Mouse (Mus musculus) thymus, adult 2 months (tissue): Measurements from ENCODE around the gene Gnaz.

Experiments used
- CTCF ChIP-seq: fragments of 200-500 bp; IDR thresholded peaks from 2 replicates; pipeline ENCODE4 v1.5.1; 2012; ENCODE audit warnings: mild to moderate bottlenecking, control low read depth, low read length, moderate library complexity, borderline replicate concordance; ENCODE audit not compliant: control insufficient read depth, poor library complexity, insufficient read depth; ENCODE audit errors: extremely low read depth
- POLR2A ChIP-seq: fragments of 200-500 bp; IDR thresholded peaks from 2 replicates; pipeline ENCODE4 v1.6.1; 2012; ENCODE audit warnings: mild to moderate bottlenecking, low read length, control low read depth, moderate library complexity; ENCODE audit not compliant: control insufficient read depth, poor library complexity, insufficient read depth; ENCODE audit errors: extremely low read depth

GRCm38 (mm10) chr10:74929578-74929977, 37.4 kb upstream of the Gnaz start:
- peak; percentile 39; the same call in 1 of the 2 replicates for TF ChIP-seq CTCF
- no peak for TF ChIP-seq POLR2A
